Mouse (Mus musculus): ENCODE measurements around the gene Ndufb3. TPM values are rescaled to one million over a fixed set of nuclear protein-coding genes. Genes with fewer than 3 reads are reported as not detected.
"Not testable (repeated sequence)": the region's sequence is repeated elsewhere in the genome, so short reads cannot be mapped to it uniquely, and the experiment has no call there.

Gene Ndufb3
- polyA plus RNA-seq, 1 experiment from 2014 or later: 220 TPM

DNA sequence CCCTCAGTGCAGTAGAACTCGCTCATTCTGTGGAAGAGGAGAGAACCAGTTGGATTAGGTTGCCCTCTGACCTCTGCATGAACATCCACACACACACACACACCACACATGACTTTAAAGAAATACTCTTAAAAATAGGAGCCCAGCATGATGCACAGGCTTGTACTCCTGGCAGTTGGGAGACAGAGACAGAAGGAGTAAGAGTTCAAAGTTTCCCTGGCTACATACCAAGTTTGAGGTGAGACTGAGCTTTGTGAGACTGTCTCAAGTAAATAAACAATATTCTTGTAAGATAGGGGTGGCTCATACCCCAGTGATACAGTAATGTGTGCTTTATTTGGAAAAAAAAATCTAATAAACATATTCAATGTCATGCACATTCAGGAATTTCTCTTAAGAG lies 1.3 kb downstream of the Ndufb3 start:
- H3K4me3 ChIP-seq: peak overlapping the region; percentile 77
- no peak overlapping the region for H3K27ac ChIP-seq (replicated peaks)
- H3K4me1 ChIP-seq (replicated peaks): peaks cover 16% of the 10 kb centered on the region
- no peaks in the 10 kb centered on the region for H3K27me3 ChIP-seq
- peak overlapping the region; percentile 74 for H3K4me2 ChIP-seq
- no peak for ATAC-seq (ENCODE audit: low read depth)
- H3K9me3 ChIP-seq: no peaks in the 10 kb centered on the region
- no peak overlapping the region for H3K9ac ChIP-seq
- H3K36me3 ChIP-seq: peaks cover 10% of the 10 kb centered on the region
- WGBS: 80% methylated on average over 1 of the region's 1 CpGs

DNA sequence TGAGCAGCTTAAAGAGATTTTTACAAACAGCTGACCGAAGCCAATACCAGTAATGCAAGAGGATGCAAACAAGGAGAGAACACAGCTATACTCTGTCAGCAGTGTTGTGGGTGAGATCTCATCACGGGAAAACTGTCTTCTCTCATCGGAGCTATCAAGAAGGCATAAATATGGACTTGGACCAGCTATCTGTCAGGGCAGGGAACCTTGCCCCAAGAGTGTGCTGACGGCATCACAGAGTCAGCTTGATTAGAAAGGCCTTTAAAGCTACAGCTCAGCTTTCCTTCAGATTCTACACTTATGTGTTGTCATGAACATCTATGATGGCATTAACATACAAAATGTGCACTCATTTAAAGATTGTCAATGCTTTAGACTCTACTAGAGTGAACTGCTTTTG lies 16.5 kb downstream of the Ndufb3 start:
- H3K36me3 ChIP-seq: no peaks in the 10 kb centered on the region
- ATAC-seq (ENCODE audit: low read depth): no peak
- H3K4me3 ChIP-seq: no peak overlapping the region
- no peak overlapping the region for H3K9ac ChIP-seq
- WGBS: 79% methylated on average over 4 of the region's 4 CpGs
- no peak overlapping the region for H3K27ac ChIP-seq (replicated peaks)
- no peak overlapping the region for H3K4me2 ChIP-seq
- H3K4me1 ChIP-seq (replicated peaks): no peaks in the 10 kb centered on the region
- H3K9me3 ChIP-seq: no peaks in the 10 kb centered on the region
- no peaks in the 10 kb centered on the region for H3K27me3 ChIP-seq

DNA sequence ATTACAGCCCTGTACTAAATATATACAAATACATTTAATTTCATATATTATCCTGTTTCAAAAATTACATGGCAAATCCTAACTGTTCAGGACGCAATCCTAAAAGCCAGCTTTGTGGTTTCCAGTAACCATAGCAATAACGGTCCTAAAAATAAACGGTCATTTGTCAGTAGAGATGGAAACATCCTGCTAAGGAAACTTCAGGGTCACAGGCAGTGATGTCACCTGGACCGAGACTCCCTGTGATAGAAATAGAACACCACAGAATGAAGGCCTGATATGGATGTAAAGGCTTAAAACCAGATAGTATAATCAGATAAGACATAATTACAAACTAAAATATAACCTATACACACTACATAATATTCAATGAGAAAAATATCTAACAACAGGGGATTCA lies 17.6 kb downstream of the Ndufb3 start:
- Histone ChIP-seq H3K36me3 (no peaks in the 10 kb centered on the region), H3K9ac (no peak overlapping the region), H3K4me1 (replicated peaks) (no peaks in the 10 kb centered on the region), H3K4me3 (no peak overlapping the region), H3K9me3 (peaks cover 5% of the 10 kb centered on the region; the same call in 1 of the 2 replicates), H3K27ac (replicated peaks) (no peak overlapping the region), H3K27me3 (no peaks in the 10 kb centered on the region), H3K4me2 (no peak overlapping the region)
- 84% methylated on average over 4 of the region's 4 CpGs for WGBS
- no peak for ATAC-seq (ENCODE audit: low read depth)

DNA sequence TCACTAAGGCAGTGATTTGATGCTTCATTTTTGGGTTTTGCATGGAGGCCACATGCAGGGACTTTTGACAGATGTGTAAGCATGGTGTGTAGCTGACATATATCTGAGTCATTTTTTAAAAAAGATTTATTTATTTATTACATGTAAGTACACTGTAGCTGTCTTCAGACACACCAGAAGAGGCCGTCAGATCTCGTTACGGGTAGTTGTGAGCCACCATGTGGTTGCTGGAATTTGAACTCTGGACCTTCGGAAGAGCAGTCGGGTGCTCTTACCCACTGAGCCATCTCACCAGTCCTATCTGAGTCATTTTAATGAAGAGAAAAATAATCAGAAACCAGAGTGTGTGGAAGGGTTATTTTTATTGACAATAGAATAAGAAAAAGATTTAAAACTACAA lies 23.4 kb downstream of the Ndufb3 start:
- not testable (repeated sequence) for H3K27ac ChIP-seq (replicated peaks); H3K27me3 ChIP-seq; H3K4me2 ChIP-seq; H3K9me3 ChIP-seq; ATAC-seq (ENCODE audit: low read depth); H3K4me3 ChIP-seq; H3K36me3 ChIP-seq; H3K9ac ChIP-seq; H3K4me1 ChIP-seq (replicated peaks)
- 92% methylated on average over 5 of the region's 5 CpGs for WGBS

DNA sequence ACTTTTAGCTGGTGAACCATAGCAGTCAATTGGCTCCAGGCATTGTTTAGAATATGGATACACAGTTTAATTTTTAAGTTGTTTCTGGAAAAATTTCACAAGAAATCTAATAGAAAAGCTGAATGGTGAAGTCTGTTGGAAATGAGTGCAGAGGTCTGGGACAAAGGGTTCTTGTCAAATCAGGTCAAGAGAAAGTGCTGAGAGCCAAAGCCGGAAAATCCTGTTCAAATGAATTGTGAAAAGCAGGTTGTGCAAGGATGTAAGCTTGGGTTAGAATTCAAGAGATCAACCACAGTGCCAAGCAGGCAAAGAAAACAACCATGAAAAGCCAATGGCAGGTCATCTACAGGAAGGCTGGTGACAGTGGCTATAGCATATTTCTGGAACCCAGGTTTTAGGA lies 24.0 kb downstream of the Ndufb3 start:
- Histone ChIP-seq H3K4me1 (replicated peaks) (no peaks in the 10 kb centered on the region), H3K27me3 (no peaks in the 10 kb centered on the region), H3K9ac (no peak overlapping the region), H3K27ac (replicated peaks) (no peak overlapping the region), H3K4me3 (no peak overlapping the region), H3K4me2 (no peak overlapping the region), H3K9me3 (peaks cover 5% of the 10 kb centered on the region; the same call in 1 of the 2 replicates), H3K36me3 (no peaks in the 10 kb centered on the region)
- no peak for ATAC-seq (ENCODE audit: low read depth)
- 90% methylated on average over 1 of the region's 1 CpGs for WGBS

DNA sequence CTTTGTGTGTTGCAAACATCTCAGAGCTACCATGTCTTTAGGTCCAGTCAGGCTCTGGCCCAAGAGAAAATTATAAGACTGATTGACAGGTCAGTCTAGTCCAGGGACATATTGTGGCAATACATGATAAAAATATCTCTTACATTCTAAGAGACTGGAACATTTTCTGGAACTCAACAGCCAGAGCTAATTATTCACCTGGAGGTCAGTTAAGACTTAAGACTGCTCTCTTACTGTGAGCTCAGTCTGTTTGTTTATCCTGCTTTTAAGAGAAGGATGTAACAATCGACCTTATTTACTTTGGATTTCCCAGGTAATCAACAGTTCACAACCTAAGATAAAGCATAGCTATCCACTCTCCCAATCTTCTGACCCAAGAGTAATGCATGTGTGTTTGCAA lies 24.4 kb downstream of the Ndufb3 start:
- H3K27ac ChIP-seq (replicated peaks): no peak overlapping the region
- no peak for ATAC-seq (ENCODE audit: low read depth)
- H3K4me3 ChIP-seq: no peak overlapping the region
- no peaks in the 10 kb centered on the region for H3K36me3 ChIP-seq
- H3K4me2 ChIP-seq: no peak overlapping the region
- no peak overlapping the region for H3K9ac ChIP-seq
- 52% methylated on average over 1 of the region's 1 CpGs for WGBS
- peaks cover 5% of the 10 kb centered on the region; the same call in 1 of the 2 replicates for H3K9me3 ChIP-seq
- no peaks in the 10 kb centered on the region for H3K27me3 ChIP-seq
- no peaks in the 10 kb centered on the region for H3K4me1 ChIP-seq (replicated peaks)

DNA sequence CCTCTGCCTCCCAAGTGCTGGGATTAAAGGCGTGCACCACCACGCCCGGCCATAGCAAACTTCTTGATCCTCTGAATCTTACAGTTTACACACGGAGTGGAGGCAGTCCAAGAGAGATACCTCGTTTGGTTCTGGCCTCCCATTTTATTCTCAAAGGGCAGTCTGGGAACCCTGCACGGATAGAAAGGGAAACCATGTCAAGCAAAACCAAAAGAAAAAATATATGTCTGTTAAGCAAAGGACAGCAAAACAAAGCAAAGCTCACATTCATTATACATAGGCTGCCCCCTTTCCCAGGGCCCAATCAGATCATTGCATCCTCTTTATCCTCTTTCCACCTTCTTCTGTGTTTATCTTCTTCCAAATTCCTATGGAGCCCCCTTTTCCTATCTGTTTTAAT lies 27.6 kb downstream of the Ndufb3 start:
- Histone ChIP-seq H3K27me3 (no peaks in the 10 kb centered on the region), H3K4me1 (replicated peaks) (no peaks in the 10 kb centered on the region), H3K36me3 (no peaks in the 10 kb centered on the region), H3K9ac (no peak overlapping the region), H3K4me3 (no peak overlapping the region), H3K4me2 (no peak overlapping the region), H3K9me3 (0 out of 2 replicates have a peak, but pooled peaks cover 1% of the 10 kb centered on the region), H3K27ac (replicated peaks) (no peak overlapping the region)
- 75% methylated on average over 6 of the region's 6 CpGs for WGBS
- no peak for ATAC-seq (ENCODE audit: low read depth)

DNA sequence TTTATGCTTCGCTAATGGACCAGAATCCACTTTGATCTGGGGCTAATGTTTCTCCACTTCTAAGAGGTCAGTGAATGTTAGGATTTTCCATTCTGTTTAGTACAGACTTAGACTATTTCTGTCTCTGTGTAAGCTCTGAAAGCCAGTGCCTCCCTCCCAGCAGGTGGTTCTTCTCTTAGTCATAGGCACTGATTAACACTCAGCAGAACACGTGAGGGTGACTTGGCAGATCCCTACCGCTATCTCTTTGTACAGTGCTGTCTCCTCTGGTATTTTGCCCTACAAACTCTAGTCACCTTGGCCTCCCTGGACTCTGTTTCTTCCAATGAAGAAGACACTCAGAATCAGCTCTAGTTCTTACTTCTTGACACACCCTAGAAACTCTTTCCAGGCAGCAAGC lies 28.2 kb downstream of the Ndufb3 start:
- Histone ChIP-seq H3K4me3 (no peak overlapping the region), H3K9me3 (0 out of 2 replicates have a peak, but pooled peaks cover 2% of the 10 kb centered on the region), H3K27ac (replicated peaks) (no peak overlapping the region), H3K4me1 (replicated peaks) (no peaks in the 10 kb centered on the region), H3K9ac (no peak overlapping the region), H3K36me3 (no peaks in the 10 kb centered on the region), H3K4me2 (no peak overlapping the region), H3K27me3 (no peaks in the 10 kb centered on the region)
- no peak for ATAC-seq (ENCODE audit: low read depth)
- 83% methylated on average over 3 of the region's 3 CpGs for WGBS

DNA sequence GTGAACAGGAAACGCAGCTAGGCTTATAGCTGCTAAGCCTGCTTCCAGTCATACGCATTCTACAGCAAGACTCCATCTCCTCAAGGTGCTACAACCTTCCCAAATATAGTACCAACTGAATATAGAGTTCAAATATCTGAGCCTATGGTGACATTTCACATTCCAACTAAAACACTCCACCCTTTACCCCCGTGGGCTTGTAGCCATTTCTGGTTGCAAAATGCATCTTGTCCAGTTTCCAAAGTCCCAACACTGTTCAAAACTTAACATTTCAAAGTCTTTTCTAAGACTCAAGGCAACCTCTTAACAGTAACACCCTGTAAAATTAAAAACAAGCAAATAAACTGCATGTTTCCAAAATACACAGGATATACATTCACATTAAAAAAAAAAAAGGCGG lies 29.0 kb downstream of the Ndufb3 start:
- Histone ChIP-seq H3K9ac (no peak overlapping the region), H3K4me2 (no peak overlapping the region), H3K4me3 (no peak overlapping the region), H3K36me3 (no peaks in the 10 kb centered on the region), H3K27me3 (no peaks in the 10 kb centered on the region), H3K27ac (replicated peaks) (no peak overlapping the region), H3K9me3 (0 out of 2 replicates have a peak, but pooled peaks cover 2% of the 10 kb centered on the region), H3K4me1 (replicated peaks) (no peaks in the 10 kb centered on the region)
- no peak for ATAC-seq (ENCODE audit: low read depth)
- WGBS: 85% methylated on average over 4 of the region's 4 CpGs

DNA sequence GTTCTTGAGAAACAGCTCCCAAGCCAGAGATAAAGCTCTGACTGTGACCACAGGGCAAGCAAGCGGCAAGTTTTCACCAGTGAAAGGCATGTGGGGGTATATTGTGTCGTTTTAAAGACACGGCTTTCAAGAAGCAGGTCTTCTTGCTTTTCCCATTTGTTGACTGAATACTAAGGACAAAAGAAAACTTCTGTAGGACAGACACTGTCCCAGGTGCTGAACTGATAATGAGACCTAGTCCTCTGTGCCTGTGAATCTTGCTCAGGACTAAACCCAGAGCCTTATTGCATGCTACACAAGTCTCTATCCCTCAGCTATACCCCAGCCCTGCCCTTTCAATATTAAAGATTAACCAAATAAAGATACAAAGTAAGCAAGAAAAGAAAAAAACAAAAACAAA lies 30.0 kb downstream of the Ndufb3 start:
- Histone ChIP-seq H3K36me3 (no peaks in the 10 kb centered on the region), H3K4me3 (no peak overlapping the region), H3K27me3 (no peaks in the 10 kb centered on the region), H3K9ac (no peak overlapping the region), H3K4me2 (no peak overlapping the region), H3K4me1 (replicated peaks) (no peaks in the 10 kb centered on the region), H3K27ac (replicated peaks) (no peak overlapping the region), H3K9me3 (0 out of 2 replicates have a peak, but pooled peaks cover 2% of the 10 kb centered on the region)
- 78% methylated on average over 3 of the region's 3 CpGs for WGBS
- ATAC-seq (ENCODE audit: low read depth): no peak

DNA sequence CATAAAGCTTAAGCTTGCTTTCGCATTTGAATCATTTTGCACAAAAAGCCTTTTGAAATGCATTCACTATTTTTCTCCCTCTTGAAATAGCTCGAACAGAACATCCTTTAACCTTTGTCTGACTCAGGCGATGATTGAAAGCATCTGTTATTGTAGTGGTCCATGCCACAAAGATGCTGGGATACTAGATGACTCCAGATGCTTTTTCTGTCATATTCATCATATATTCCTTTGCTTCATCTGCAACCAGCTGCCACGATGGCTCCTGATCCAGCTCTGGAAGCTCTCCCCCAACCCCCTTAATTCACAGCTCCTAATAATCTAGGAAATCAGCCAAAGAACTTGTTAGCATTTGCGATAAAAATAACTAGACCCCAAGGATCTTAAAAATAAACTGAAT lies 30.9 kb downstream of the Ndufb3 start:
- Histone ChIP-seq H3K27me3 (no peaks in the 10 kb centered on the region), H3K9ac (no peak overlapping the region), H3K4me1 (replicated peaks) (no peaks in the 10 kb centered on the region), H3K27ac (replicated peaks) (no peak overlapping the region), H3K4me2 (no peak overlapping the region), H3K4me3 (no peak overlapping the region), H3K36me3 (no peaks in the 10 kb centered on the region), H3K9me3 (0 out of 2 replicates have a peak, but pooled peaks cover 2% of the 10 kb centered on the region)
- WGBS: 58% methylated on average over 5 of the region's 5 CpGs
- ATAC-seq (ENCODE audit: low read depth): no peak

DNA sequence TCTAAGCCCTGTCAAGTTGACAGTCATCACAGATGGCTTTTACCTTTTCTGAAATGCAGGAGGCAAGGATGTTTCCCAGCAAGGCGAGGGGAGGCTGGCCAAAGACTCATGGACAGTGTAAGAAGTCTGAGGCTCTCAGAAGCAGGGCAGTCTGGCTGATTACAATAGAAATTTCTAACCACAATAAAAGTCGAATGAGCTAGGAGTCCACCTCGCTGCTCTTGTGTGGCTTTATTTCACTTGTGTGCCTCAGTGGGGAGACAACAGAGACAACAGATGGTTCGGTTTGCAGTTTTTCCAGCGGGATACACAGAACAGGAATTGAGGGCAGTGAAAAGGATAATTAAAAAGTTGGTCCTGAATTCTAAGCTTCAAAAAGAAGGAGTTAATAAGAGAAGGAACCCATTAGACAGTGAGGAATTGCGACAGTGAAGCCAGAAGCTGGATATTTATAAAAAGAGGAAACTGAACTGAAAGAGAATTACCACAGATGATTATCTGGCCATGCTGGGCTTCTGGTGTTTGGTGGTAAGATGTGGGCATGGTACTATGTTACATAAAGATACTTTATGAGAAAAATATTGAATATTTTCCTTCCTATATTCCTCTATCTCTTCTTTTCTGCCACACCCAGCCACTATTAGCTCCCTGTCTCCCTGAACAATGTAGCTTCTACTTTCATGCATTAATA lies 31.9 kb downstream of the Ndufb3 start:
- no peak overlapping the region for H3K4me3 ChIP-seq
- no peak for ATAC-seq (ENCODE audit: low read depth)
- H3K9ac ChIP-seq: no peak overlapping the region
- 0 out of 2 replicates have a peak, but pooled peaks cover 2% of the 10 kb centered on the region for H3K9me3 ChIP-seq
- H3K4me1 ChIP-seq (replicated peaks): no peaks in the 10 kb centered on the region
- H3K27ac ChIP-seq (replicated peaks): no peak overlapping the region
- H3K36me3 ChIP-seq: no peaks in the 10 kb centered on the region
- no peak overlapping the region for H3K4me2 ChIP-seq
- 69% methylated on average over 6 of the region's 6 CpGs for WGBS
- no peaks in the 10 kb centered on the region for H3K27me3 ChIP-seq

DNA sequence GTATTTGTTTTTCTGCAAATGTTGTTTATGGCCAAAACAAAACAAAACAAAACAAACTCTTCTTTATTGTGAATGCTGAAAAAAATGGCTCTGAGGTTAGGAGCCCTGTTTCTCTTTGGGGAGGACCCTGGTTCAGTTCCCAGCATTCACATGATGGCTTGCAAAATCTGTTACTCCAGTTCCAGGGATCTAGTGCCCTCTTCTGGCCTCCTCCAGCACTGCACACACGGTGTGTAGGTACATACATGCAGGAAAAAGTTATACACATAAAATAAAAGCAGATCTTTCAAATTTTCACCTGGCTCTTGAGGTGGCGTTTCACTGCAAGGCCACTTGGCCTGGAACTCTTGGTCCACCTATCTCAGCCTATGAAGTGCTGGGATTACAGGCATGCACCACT lies 32.6 kb downstream of the Ndufb3 start:
- Histone ChIP-seq H3K4me3 (no peak overlapping the region), H3K4me1 (replicated peaks) (no peaks in the 10 kb centered on the region), H3K4me2 (no peak overlapping the region), H3K36me3 (no peaks in the 10 kb centered on the region), H3K9ac (no peak overlapping the region), H3K27ac (replicated peaks) (no peak overlapping the region), H3K27me3 (no peaks in the 10 kb centered on the region), H3K9me3 (0 out of 2 replicates have a peak, but pooled peaks cover 2% of the 10 kb centered on the region)
- ATAC-seq (ENCODE audit: low read depth): no peak
- 91% methylated on average over 2 of the region's 2 CpGs for WGBS

Data from neural tube, embryonic 13.5 days (tissue).